In genomic region chr19:56176059-56176458, GRCm38 (mm10) we compare ENCODE assay signal across 11 mouse cellular contexts.
DNase-seq lines count a peak whose midpoint lies in the region; ATAC-seq and TF ChIP-seq lines count a peak whose summit lies in the region.
"Had no signal": no experiment of that assay in that cellular context is flagged by ENCODE, and none has a peak within 500 bp of the region (broad histone marks: within the 10 kb centered on the region; RNA-seq: fewer than 3 reads in every experiment).

No protein-coding gene starts in this region.

- no peak for TF ChIP-seq CTCF in heart, adult 2 months (IDR thresholded peaks at IDR 0.05)

- H3K4me3 ChIP-seq in heart, adult 2 months, result no peak overlapping the region
- no peak overlapping the region for H3K4me3 ChIP-seq in heart, embryonic 10.5 days
- no peak overlapping the region for H3K4me3 ChIP-seq in limb, embryonic 14.5 days (replicated peaks; ENCODE audit: low read length)

- H3K4me2 ChIP-seq in limb, embryonic 14.5 days (replicated peaks; ENCODE audit: low read depth, low read length, severe bottlenecking), result no peak overlapping the region

- TF ChIP-seq EP300 in heart, adult 2 months (IDR thresholded peaks at IDR 0.05; ENCODE audit: insufficient read depth, low read depth, low read length), result no peak

- 54% methylated on average over 8 of the region's 8 CpGs for WGBS in heart, adult 2 months
- WGBS in heart, embryonic 10.5 days, result 88% methylated on average over 8 of the region's 8 CpGs
- WGBS in limb, embryonic 14.5 days, result 69% methylated on average over 8 of the region's 8 CpGs

- DNase-seq in heart, adult 2 months, result peak; percentile 35 to 63
- DNase-seq in heart, embryonic 10.5 days (ENCODE audit: low spot score), result no peak
- DNase-seq in 416B (ENCODE audit: low read depth), result peak; percentile 38
- DNase-seq in limb, embryonic 14.5 days (ENCODE audit: low spot score), result peak; percentile 33
- DNase-seq in retina, embryonic 14.5 days (ENCODE audit: low spot score), result no peak
- no peak for DNase-seq in testis, postnatal 14 days (ENCODE audit: low spot score)
- DNase-seq: cerebellum, postnatal 14 days; right cerebral cortex, postnatal 4 days had no signal

- no peaks in the 10 kb centered on the region for H3K36me3 ChIP-seq in heart, adult 2 months (ENCODE audit: control insufficient read depth, insufficient read depth, low read length)
- no peaks in the 10 kb centered on the region for H3K36me3 ChIP-seq in heart, embryonic 10.5 days
- no peaks in the 10 kb centered on the region for H3K36me3 ChIP-seq in limb, embryonic 14.5 days (ENCODE audit: control insufficient read depth, insufficient read depth, low read length)

- intact Hi-C loops in heart, adult 2 months (cut with DNase I), result no loop called here

- H3K9me3 ChIP-seq in heart, embryonic 10.5 days, result no peaks in the 10 kb centered on the region
- no peaks in the 10 kb centered on the region for H3K9me3 ChIP-seq in limb, embryonic 14.5 days (ENCODE audit: control insufficient read depth, low read length)

- H3K9ac ChIP-seq in heart, adult 2 months (ENCODE audit: low read depth, low read length), result no peak overlapping the region
- no peak overlapping the region for H3K9ac ChIP-seq in limb, embryonic 14.5 days (ENCODE audit: low read depth, low read length, severe bottlenecking)

- no peaks in the 10 kb centered on the region for H3K27me3 ChIP-seq in heart, adult 2 months (ENCODE audit: control insufficient read depth, insufficient read depth, low read length)
- H3K27me3 ChIP-seq in heart, embryonic 10.5 days (ENCODE audit: insufficient read depth, poor library complexity, severe bottlenecking), result peaks cover 4% of the 10 kb centered on the region; the same call in 1 of the 2 replicates
- no peaks in the 10 kb centered on the region for H3K27me3 ChIP-seq in limb, embryonic 14.5 days (ENCODE audit: control insufficient read depth, insufficient read depth, low read length)

- TF ChIP-seq POLR2A in heart, adult 2 months (IDR thresholded peaks at IDR 0.05; ENCODE audit: insufficient read depth, low read depth, low read length), result no peak
- TF ChIP-seq POLR2A in limb, embryonic 14.5 days (IDR thresholded peaks at IDR 0.05; ENCODE audit: borderline replicate concordance, extremely low read depth, insufficient read depth, insufficient read length), result no peak

- no peaks in the 10 kb centered on the region for H3K4me1 ChIP-seq in heart, adult 2 months (ENCODE audit: control insufficient read depth, insufficient read depth, low read length)
- H3K4me1 ChIP-seq in heart, embryonic 10.5 days, result peaks cover 10% of the 10 kb centered on the region
- H3K4me1 ChIP-seq in limb, embryonic 14.5 days (ENCODE audit: control insufficient read depth, insufficient read depth, low read length), result peaks cover 23% of the 10 kb centered on the region

- H3K79me2 ChIP-seq in heart, adult 2 months (replicated peaks; ENCODE audit: control insufficient read depth, insufficient read depth, low read length), result no peaks in the 10 kb centered on the region

- ATAC-seq in common myeloid progenitor, adult 5-6 weeks (replicated peaks; ENCODE audit: low read depth, poor library complexity, severe bottlenecking), result 0 out of 2 replicates have a peak, but pooled peaks have one; percentile 25
- no peak for ATAC-seq in limb, embryonic 14.5 days (ENCODE audit: low FRiP score, low read depth)
- no peak for ATAC-seq in megakaryocyte-erythroid progenitor cell, adult 5-6 weeks (replicated peaks; ENCODE audit: low FRiP score, low TSS enrichment, poor library complexity, severe bottlenecking)
- ATAC-seq: forebrain, embryonic 14.5 days had no signal

- H3K27ac ChIP-seq in heart, adult 2 months, result no peak overlapping the region
- no peak overlapping the region for H3K27ac ChIP-seq in heart, embryonic 10.5 days
- H3K27ac ChIP-seq in limb, embryonic 14.5 days (replicated peaks; ENCODE audit: low read depth, low read length), result peak overlapping the region; percentile 81; the same call in 1 of the 2 replicates

Comparison
In these comparisons a context has a peak if more than half of its experiments do, and no peak if none do; other contexts are left out.
1. DNase-seq: peak in heart, adult 2 months (2 of 2), 416B (single experiment) and limb, embryonic 14.5 days (single experiment); none in heart, embryonic 10.5 days (single experiment), retina, embryonic 14.5 days (single experiment) and testis, postnatal 14 days (single experiment).